Mouse (Mus musculus) small intestine, adult 2 months (tissue): Measurements from ENCODE around the gene Klra2.

Experiments used
- CTCF ChIP-seq: fragments of 200-500 bp; IDR thresholded peaks from 2 replicates; pipeline ENCODE4 v1.5.1; 2012; ENCODE audit warnings: low read depth, mild to moderate bottlenecking, control low read depth, inconsistent platforms, low read length, moderate library complexity, mixed read lengths; ENCODE audit not compliant: insufficient replicate concordance, insufficient read length; ENCODE audit errors: extremely low read depth
- POLR2A ChIP-seq: fragments of 200-500 bp; IDR thresholded peaks from 2 replicates; pipeline ENCODE4 v1.6.1; 2012; ENCODE audit warnings: low read depth, mild to moderate bottlenecking, control low read depth, inconsistent platforms, low read length, moderate library complexity

GRCm38 (mm10) chr6:131290430-131290829, 43.3 kb upstream of the Klra2 start:
- TF ChIP-seq CTCF: peak; percentile 66; the same call in 1 of the 2 replicates
- no peak for TF ChIP-seq POLR2A
